Mouse (Mus musculus): ENCODE results near the gene Atp2b2. TPM values are rescaled to one million over a fixed set of nuclear protein-coding genes. Genes with fewer than 3 reads are reported as not detected.

Gene Atp2b2
- polyA plus RNA-seq, 1 experiment = 105 TPM

DNA sequence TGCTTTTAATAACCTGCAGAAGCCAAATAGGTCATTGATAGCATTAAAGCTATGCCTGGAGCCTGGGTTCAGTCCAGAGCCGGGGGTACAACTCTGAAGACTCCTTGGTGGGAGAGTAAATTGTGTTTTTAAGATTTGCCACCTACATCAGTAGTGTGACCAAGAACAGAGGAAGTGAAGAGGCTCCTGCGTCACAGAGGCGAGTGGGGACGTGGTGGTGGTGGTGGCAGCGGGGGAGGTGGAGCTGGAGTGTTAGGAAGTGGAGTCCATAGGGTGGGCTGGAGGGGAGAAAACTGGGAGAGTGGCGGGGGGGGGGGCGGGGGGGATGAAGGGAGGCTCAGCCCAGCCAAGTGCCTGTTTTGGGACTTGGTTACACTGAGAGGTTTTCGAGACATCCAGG is 177.6 kb downstream of the Atp2b2 start:
- Histone ChIP-seq H3K4me1 (ENCODE audit: control insufficient read depth, insufficient read depth, low read length) (peaks cover 69% of the 10 kb centered on the region), H3K27ac (ENCODE audit: insufficient read depth, low read depth, low read length) (peak overlapping the region; percentile 67), H3K4me3 (ENCODE audit: insufficient read depth, low read depth, low read length) (no peak overlapping the region)
- WGBS = 25% methylated on average over 8 of the region's 8 CpGs
- no peak for TF ChIP-seq POLR2A (IDR thresholded peaks at IDR 0.05; ENCODE audit: insufficient read depth, low read depth, low read length)
- TF ChIP-seq CTCF (IDR thresholded peaks at IDR 0.05; ENCODE audit: insufficient read depth, low read depth, low read length) = no peak

DNA sequence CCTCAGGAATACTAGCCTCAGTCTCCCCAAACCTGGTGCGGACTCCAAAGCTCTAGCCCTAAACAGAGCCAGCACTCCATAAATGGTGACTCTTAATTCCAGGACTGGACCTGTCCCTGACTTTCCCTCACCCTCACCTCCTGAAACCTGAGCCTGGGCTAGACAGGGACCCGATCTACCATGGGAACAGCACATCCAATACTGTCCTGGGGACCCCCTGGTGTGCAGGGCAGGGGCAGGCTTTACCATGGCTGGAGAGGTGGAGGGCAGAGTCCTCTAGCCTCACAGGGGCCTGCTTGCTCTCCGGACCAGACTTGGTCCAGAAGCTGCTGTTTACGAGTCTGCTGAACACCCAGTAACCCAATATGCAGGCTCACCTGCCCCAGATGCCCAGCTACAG is 179.5 kb downstream of the Atp2b2 start:
- Histone ChIP-seq H3K4me1 (ENCODE audit: control insufficient read depth, insufficient read depth, low read length) (peaks cover 74% of the 10 kb centered on the region), H3K27ac (ENCODE audit: insufficient read depth, low read depth, low read length) (peak overlapping the region; percentile 75; the same call in 1 of the 2 replicates), H3K4me3 (ENCODE audit: insufficient read depth, low read depth, low read length) (no peak overlapping the region)
- TF ChIP-seq CTCF (IDR thresholded peaks at IDR 0.05; ENCODE audit: insufficient read depth, low read depth, low read length) (no peak), POLR2A (IDR thresholded peaks at IDR 0.05; ENCODE audit: insufficient read depth, low read depth, low read length) (no peak)
- WGBS = 84% methylated on average over 4 of the region's 4 CpGs

DNA sequence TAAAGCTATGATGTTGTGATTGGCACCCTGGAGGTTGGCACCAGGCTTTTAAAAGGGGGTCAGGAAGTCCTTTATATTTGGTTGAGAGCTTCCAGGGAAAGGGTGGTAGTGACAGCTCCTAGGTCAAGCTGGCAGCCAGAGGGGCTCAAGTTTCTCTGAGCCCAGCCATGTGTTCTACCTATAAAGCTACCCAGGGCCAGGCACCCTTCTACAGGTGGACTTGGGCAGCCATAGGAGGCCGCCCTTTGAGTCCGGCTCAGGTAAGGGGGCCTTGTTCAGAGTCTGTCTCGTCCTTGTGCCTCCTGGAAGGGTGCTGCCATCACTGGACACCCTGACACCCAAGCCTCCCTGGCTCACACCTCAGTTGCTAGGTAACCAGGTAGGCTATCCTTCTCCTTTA is 180.5 kb downstream of the Atp2b2 start:
- peaks cover 84% of the 10 kb centered on the region for H3K4me1 ChIP-seq (ENCODE audit: control insufficient read depth, insufficient read depth, low read length)
- H3K27ac ChIP-seq (ENCODE audit: insufficient read depth, low read depth, low read length) = no peak overlapping the region; the same call in 1 of the 2 replicates
- TF ChIP-seq POLR2A (IDR thresholded peaks at IDR 0.05; ENCODE audit: insufficient read depth, low read depth, low read length) (no peak), CTCF (IDR thresholded peaks at IDR 0.05; ENCODE audit: insufficient read depth, low read depth, low read length) (no peak)
- WGBS = 86% methylated on average over 3 of the region's 3 CpGs
- no peak overlapping the region for H3K4me3 ChIP-seq (ENCODE audit: insufficient read depth, low read depth, low read length)

- Histone ChIP-seq H3K4me3 (ENCODE audit: insufficient read depth, low read depth, low read length) (no peak overlapping the region), H3K27ac (ENCODE audit: insufficient read depth, low read depth, low read length) (peak overlapping the region; percentile 79), H3K4me1 (ENCODE audit: control insufficient read depth, insufficient read depth, low read length) (peaks cover 87% of the 10 kb centered on the region)
- WGBS = 55% methylated on average over 4 of the region's 4 CpGs
- no peak for TF ChIP-seq POLR2A (IDR thresholded peaks at IDR 0.05; ENCODE audit: insufficient read depth, low read depth, low read length)
- no peak for TF ChIP-seq CTCF (IDR thresholded peaks at IDR 0.05; ENCODE audit: insufficient read depth, low read depth, low read length)
Observed at GRCm38 (mm10) chr6:113861375-113861770, 181.0 kb downstream of the Atp2b2 start.

GRCm38 (mm10) chr6:113860735-113861374 is 181.6 kb downstream of the Atp2b2 start:
- WGBS = 14% methylated on average over 15 of the region's 15 CpGs
- peak overlapping the region; percentile 79 for H3K27ac ChIP-seq (ENCODE audit: insufficient read depth, low read depth, low read length)
- TF ChIP-seq POLR2A (IDR thresholded peaks at IDR 0.05; ENCODE audit: insufficient read depth, low read depth, low read length) = no peak
- no peak for TF ChIP-seq CTCF (IDR thresholded peaks at IDR 0.05; ENCODE audit: insufficient read depth, low read depth, low read length)
- H3K4me1 ChIP-seq (ENCODE audit: control insufficient read depth, insufficient read depth, low read length) = peaks cover 86% of the 10 kb centered on the region
- no peak overlapping the region for H3K4me3 ChIP-seq (ENCODE audit: insufficient read depth, low read depth, low read length)

GRCm38 (mm10) chr6:113860023-113860734 is 182.2 kb downstream of the Atp2b2 start:
- no peak overlapping the region for H3K4me3 ChIP-seq (ENCODE audit: insufficient read depth, low read depth, low read length)
- TF ChIP-seq CTCF (IDR thresholded peaks at IDR 0.05; ENCODE audit: insufficient read depth, low read depth, low read length) (no peak), POLR2A (IDR thresholded peaks at IDR 0.05; ENCODE audit: insufficient read depth, low read depth, low read length) (no peak)
- 53% methylated on average over 9 of the region's 9 CpGs for WGBS
- H3K27ac ChIP-seq (ENCODE audit: insufficient read depth, low read depth, low read length) = peak overlapping the region; percentile 79
- H3K4me1 ChIP-seq (ENCODE audit: control insufficient read depth, insufficient read depth, low read length) = peaks cover 83% of the 10 kb centered on the region

GRCm38 (mm10) chr6:113858317-113858716 is 184.1 kb downstream of the Atp2b2 start:
- 28% methylated on average over 9 of the region's 9 CpGs for WGBS
- H3K4me3 ChIP-seq (ENCODE audit: insufficient read depth, low read depth, low read length) = no peak overlapping the region
- peaks cover 82% of the 10 kb centered on the region for H3K4me1 ChIP-seq (ENCODE audit: control insufficient read depth, insufficient read depth, low read length)
- no peak for TF ChIP-seq CTCF (IDR thresholded peaks at IDR 0.05; ENCODE audit: insufficient read depth, low read depth, low read length)
- TF ChIP-seq POLR2A (IDR thresholded peaks at IDR 0.05; ENCODE audit: insufficient read depth, low read depth, low read length) = no peak
- peak overlapping the region; percentile 38 for H3K27ac ChIP-seq (ENCODE audit: insufficient read depth, low read depth, low read length)

DNA sequence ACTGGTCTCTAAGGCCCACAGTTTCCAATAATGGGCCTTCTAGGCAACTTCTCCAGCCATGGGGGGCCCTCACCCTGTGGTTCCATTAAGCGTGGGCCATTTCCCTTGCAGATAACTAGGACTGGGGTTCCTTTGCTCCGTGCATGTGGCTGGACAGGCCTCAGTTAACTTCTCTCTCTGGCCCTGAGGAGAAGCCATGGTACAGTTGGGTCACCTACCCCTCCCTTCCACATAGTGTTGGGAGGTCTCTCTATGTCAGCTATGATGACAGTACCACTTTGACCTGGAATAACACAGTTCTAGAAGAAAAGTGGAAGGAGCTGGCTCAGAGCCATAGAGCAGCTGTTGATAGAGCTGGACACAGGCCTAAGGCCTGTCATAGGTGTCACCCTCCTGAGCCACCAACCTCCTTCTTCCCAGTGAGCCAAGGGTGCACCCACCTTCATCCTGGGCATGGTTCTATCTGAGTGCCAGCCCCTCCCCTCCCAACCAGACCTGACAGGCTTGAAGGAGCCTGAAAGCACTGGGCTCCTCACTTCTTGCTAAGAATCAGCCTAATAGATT is 185.0 kb downstream of the Atp2b2 start:
- TF ChIP-seq CTCF (IDR thresholded peaks at IDR 0.05; ENCODE audit: insufficient read depth, low read depth, low read length) (no peak), POLR2A (IDR thresholded peaks at IDR 0.05; ENCODE audit: insufficient read depth, low read depth, low read length) (no peak)
- Histone ChIP-seq H3K4me1 (ENCODE audit: control insufficient read depth, insufficient read depth, low read length) (peaks cover 75% of the 10 kb centered on the region), H3K27ac (ENCODE audit: insufficient read depth, low read depth, low read length) (peak overlapping the region; percentile 32), H3K4me3 (ENCODE audit: insufficient read depth, low read depth, low read length) (no peak overlapping the region)
- 60% methylated on average over 2 of the region's 2 CpGs for WGBS

GRCm38 (mm10) chr6:113856790-113857189 is 185.6 kb downstream of the Atp2b2 start:
- Histone ChIP-seq H3K4me1 (ENCODE audit: control insufficient read depth, insufficient read depth, low read length) (peaks cover 71% of the 10 kb centered on the region), H3K27ac (ENCODE audit: insufficient read depth, low read depth, low read length) (peak overlapping the region; percentile 57), H3K4me3 (ENCODE audit: insufficient read depth, low read depth, low read length) (no peak overlapping the region)
- 22% methylated on average over 15 of the region's 15 CpGs for WGBS
- no peak for TF ChIP-seq POLR2A (IDR thresholded peaks at IDR 0.05; ENCODE audit: insufficient read depth, low read depth, low read length)
- no peak for TF ChIP-seq CTCF (IDR thresholded peaks at IDR 0.05; ENCODE audit: insufficient read depth, low read depth, low read length)

All from olfactory bulb, adult 2 months (tissue).